Mouse (Mus musculus) kidney, postnatal 36 days (tissue): ENCODE measurements at regions not wholly inside any gene's neighbourhood (a gene's known extent, or its start where the extent isn't known, plus 50 kb on each side); places are given as distances from the start of the nearest gene placed in this dataset.

Source experiments
- DNase-seq, 2 experiments: peaks; one replicate each; pipeline ENCODE4 v3.0.0; 2021 to 2022; ENCODE audit warnings: mixed read lengths in 2 of 2

DNA sequence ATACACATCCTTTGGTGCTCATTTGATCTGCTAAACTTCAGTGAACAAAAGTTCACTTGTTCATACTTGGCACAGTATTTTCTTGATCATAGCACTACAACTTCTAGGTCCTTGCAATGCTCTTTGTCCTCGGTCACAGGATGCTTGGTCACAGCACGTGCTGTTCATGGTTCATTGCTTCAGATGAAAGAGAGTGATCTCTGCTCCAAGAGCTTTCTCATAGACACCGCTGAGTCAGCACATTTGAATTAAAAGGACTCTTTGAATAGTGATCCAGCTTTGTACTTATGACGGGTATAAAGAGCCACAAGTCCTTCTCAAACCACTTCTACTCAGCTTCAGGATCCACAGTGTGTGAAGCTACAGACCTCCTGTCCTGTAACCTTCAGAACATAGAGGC is 649.3 kb upstream of the Arrdc4 start:
- peak; percentile 28 to 64 for DNase-seq

DNA sequence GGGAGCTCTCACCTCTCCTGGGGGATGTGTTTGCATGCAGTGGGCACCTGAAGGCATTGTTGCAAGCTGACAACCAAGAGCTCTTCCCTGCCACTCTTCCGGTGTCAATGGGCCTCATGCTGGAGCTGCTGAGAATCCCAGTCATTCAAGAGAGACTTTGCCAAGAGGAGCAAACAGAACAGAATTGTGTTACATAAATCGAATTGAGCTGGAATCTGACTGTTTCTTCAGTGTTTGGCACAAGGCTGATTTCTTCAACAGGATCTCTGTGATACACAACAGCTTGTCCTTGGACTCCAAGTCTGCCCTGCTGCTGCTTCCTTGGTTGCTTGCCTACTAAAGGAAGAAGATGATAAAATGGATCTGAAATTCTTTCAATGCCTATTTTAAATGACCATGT is 647.8 kb upstream of the Arrdc4 start:
- no peak for DNase-seq
